Mouse (Mus musculus) hindbrain, embryonic 14.5 days (tissue): ENCODE data around the gene Ppp2r5e. TPM values are rescaled to one million over a fixed set of nuclear protein-coding genes. Genes with fewer than 3 reads are reported as not detected.

Experiments used
- ATAC-seq: fragments of 200-750 bp; cut with Nextera tagmentation; 2 replicates; pipeline ENCODE4 v1.8.0; 2017; ENCODE audit warnings: moderate number of reproducible peaks, mild to moderate bottlenecking, moderate TSS enrichment, moderate library complexity; ENCODE audit not compliant: low FRiP score
- DNase-seq: peaks from one replicate; pipeline ENCODE4 v3.0.0-alpha.2; 2015; ENCODE audit warnings: low spot score
- H3K27ac ChIP-seq: fragments of 300-500 bp; sonication (generic); 2 replicates; pipeline ENCODE4 v1.5.1; 2014; ENCODE audit warnings: mild to moderate bottlenecking, moderate library complexity
- H3K27me3 ChIP-seq: fragments of 300-500 bp; sonication (generic); 2 replicates; pipeline ENCODE4 v1.6.1; 2014; ENCODE audit warnings: mild to moderate bottlenecking, low read length, mixed read lengths; ENCODE audit not compliant: control insufficient read depth, insufficient read depth
- H3K36me3 ChIP-seq: fragments of 300-500 bp; sonication (generic); replicated peaks from 2 replicates; pipeline ENCODE4 v1.6.1; 2014; ENCODE audit not compliant: control insufficient read depth, insufficient read depth
- H3K4me1 ChIP-seq: fragments of 300-500 bp; sonication (generic); replicated peaks from 2 replicates; pipeline ENCODE4 v1.6.1; 2014; ENCODE audit warnings: antibody characterized with exemption, low read length, mixed read lengths; ENCODE audit not compliant: control insufficient read depth, insufficient read depth
- H3K4me2 ChIP-seq: fragments of 300-500 bp; sonication (generic); replicated peaks from 2 replicates; pipeline ENCODE4 v1.6.1; 2014; ENCODE audit warnings: mild to moderate bottlenecking, moderate library complexity
- H3K4me3 ChIP-seq: fragments of 300-500 bp; sonication (generic); replicated peaks from 2 replicates; pipeline ENCODE4 v1.5.1; 2014; ENCODE audit warnings: mild to moderate bottlenecking, low read length
- H3K9ac ChIP-seq: fragments of 300-500 bp; sonication (generic); 2 replicates; pipeline ENCODE4 v1.6.1; 2014
- H3K9me3 ChIP-seq: fragments of 300-500 bp; sonication (generic); 2 replicates; pipeline ENCODE4 v1.6.1; 2016; ENCODE audit warnings: low read length; ENCODE audit not compliant: control insufficient read depth
- WGBS: fragments of 180-500 bp; shearing (Covaris S2); extraction: QIAGEN DNeasy Blood & Tissue Kit; methylation state at CpG from one replicate; pipeline ENCODE4 v1.1.7; 2014; 5-methylcytosine and 5-hydroxymethylcytosine counted together
- polyA plus RNA-seq: library from polyadenylated mRNA; unstranded; fragments of >200 nt; fragmentation: Nextera tagmentation; extraction: Ambion mirVana; gene quantifications from 2 replicates; pipeline ENCODE4 v1.2.1, GENCODE M21; 2014

Ppp2r5e gene
- polyA plus RNA-seq, 1 experiment from 2014 or later = 27.1 TPM

GRCm38 (mm10) chr12:75562996-75563618 is 32.9 kb downstream of the Ppp2r5e start:
- ATAC-seq (no peak), DNase-seq (no peak)
- Histone ChIP-seq H3K4me2 (no peak overlapping the region), H3K9me3 (no peaks in the 10 kb centered on the region), H3K36me3 (0 out of 2 replicates have a peak, but pooled peaks cover 5% of the 10 kb centered on the region), H3K4me3 (no peak overlapping the region), H3K27ac (no peak overlapping the region), H3K27me3 (no peaks in the 10 kb centered on the region), H3K9ac (no peak overlapping the region), H3K4me1 (0 out of 2 replicates have a peak, but pooled peaks cover 9% of the 10 kb centered on the region)
- WGBS = 96% methylated on average over 1 of the region's 1 CpGs

DNA sequence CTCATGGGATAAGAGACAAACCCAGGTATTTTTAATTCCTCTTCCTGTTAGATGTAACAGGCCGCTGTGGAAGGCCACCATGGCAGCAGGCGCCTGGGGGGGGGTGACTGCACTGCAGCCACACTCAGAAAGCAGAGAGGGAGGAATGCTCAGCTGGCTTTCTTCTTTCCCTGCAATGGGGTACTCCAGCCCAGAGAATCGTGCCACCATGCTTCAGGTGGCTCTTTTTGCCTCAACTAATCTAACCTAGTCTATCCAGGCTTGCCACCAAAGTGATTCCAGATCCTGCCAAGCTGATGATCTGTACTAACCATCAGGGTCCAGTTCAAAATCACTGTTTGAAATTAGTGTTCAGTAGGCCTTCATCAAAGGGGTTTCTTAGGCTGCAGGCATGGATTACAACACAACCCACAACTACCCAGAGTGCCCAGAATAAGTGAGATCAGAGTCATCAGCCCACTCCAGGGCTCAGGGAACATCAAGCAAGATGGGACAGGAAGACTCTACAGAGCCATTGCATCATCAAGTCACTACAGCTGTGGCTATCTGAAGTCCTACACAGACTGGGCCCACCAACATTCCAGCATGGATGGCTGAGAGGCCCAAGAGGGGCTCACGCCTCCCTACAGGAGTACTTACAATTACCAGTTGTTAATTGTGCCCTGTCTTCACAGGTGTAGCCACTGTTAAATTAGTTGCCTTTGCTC is 35.2 kb downstream of the Ppp2r5e start:
- Histone ChIP-seq H3K4me2 (no peak overlapping the region), H3K27me3 (no peaks in the 10 kb centered on the region), H3K4me3 (no peak overlapping the region), H3K9ac (no peak overlapping the region), H3K36me3 (0 out of 2 replicates have a peak, but pooled peaks cover 5% of the 10 kb centered on the region), H3K9me3 (no peaks in the 10 kb centered on the region), H3K4me1 (peaks cover 14% of the 10 kb centered on the region), H3K27ac (no peak overlapping the region)
- 89% methylated on average over 4 of the region's 4 CpGs for WGBS
- ATAC-seq = no peak
- no peak for DNase-seq

DNA sequence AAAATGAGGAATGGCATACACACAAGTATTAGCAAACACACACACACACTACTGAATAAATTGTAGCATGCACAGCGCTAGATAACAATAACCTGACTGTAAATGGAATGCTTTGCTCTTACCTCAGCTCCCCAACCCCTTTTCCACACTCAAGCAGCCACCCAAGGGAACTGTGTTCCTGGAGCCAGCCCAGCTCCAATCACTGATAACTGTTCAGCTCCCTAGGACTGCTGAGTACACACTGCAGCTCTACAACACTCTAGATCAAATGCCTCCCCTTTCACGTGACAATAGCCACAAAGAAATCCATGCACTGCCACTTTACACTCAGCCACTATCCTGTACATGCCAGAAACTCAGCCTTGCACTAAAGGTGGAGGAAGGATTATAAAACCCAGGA is 36.8 kb downstream of the Ppp2r5e start:
- Histone ChIP-seq H3K36me3 (no peaks in the 10 kb centered on the region), H3K27ac (no peak overlapping the region), H3K4me2 (no peak overlapping the region), H3K9me3 (no peaks in the 10 kb centered on the region), H3K4me1 (peaks cover 18% of the 10 kb centered on the region), H3K4me3 (no peak overlapping the region), H3K27me3 (no peaks in the 10 kb centered on the region), H3K9ac (no peak overlapping the region)
- ATAC-seq = no peak
- 67% methylated on average over 2 of the region's 2 CpGs for WGBS
- no peak for DNase-seq

DNA sequence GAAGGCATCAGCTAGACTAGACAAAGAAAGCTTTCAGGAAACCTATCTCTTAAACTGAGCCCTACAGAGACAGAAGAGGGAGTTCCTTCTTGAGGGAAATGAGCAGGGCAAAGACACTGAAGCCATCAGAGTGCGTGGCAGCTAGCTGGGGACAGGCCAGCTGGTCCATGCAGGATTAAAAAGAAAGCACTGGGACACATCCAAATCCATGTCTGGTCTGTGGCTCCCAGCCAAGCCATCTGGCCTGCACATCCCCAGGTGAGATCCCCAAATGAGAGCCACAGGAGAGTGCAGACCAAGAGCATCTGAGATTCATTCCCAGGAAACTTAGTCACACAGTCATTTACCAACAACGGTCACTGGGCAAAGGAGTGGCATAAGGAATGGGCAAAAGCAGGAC is 38.2 kb downstream of the Ppp2r5e start:
- H3K4me2 ChIP-seq = no peak overlapping the region
- 55% methylated on average over 2 of the region's 2 CpGs for WGBS
- H3K4me3 ChIP-seq = no peak overlapping the region
- peak overlapping the region; percentile 23; the same call in 1 of the 2 replicates for H3K27ac ChIP-seq
- no peaks in the 10 kb centered on the region for H3K36me3 ChIP-seq
- H3K27me3 ChIP-seq = no peaks in the 10 kb centered on the region
- H3K9ac ChIP-seq = no peak overlapping the region
- H3K9me3 ChIP-seq = no peaks in the 10 kb centered on the region
- DNase-seq (no peak), ATAC-seq (peak; percentile 66; the same call in 1 of the 2 replicates)
- H3K4me1 ChIP-seq = peaks cover 18% of the 10 kb centered on the region

DNA sequence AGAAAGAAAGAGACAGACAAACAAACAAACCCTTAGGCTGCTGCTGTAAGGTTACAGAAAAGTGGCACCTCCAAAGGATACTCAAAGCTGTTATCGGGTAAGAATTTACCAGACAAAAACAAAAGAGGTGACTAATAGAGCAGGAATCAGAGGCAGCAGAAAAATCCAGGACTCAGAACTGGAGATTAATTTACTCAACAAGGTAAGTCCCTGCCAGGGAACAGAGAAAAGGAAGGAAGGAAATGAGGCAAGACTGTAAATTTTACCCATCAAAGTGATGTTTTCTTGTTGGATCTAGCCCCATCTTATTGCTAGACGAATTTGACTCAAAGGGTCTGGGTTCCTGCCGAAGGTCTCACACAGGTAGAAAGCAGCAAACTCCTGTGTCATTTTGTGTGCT is 41.0 kb downstream of the Ppp2r5e start:
- no peaks in the 10 kb centered on the region for H3K36me3 ChIP-seq
- no peak overlapping the region for H3K9ac ChIP-seq
- no peak for ATAC-seq
- H3K4me3 ChIP-seq = no peak overlapping the region
- no peaks in the 10 kb centered on the region for H3K27me3 ChIP-seq
- no peak overlapping the region for H3K27ac ChIP-seq
- H3K4me2 ChIP-seq = no peak overlapping the region
- whole genome bisulfite sequencing = 79% methylated on average over 3 of the region's 3 CpGs
- DNase-seq = no peak
- peaks cover 17% of the 10 kb centered on the region for H3K4me1 ChIP-seq
- H3K9me3 ChIP-seq = no peaks in the 10 kb centered on the region

GRCm38 (mm10) chr12:75552296-75552695 is 43.7 kb downstream of the Ppp2r5e start:
- no peak overlapping the region for H3K27ac ChIP-seq
- H3K36me3 ChIP-seq = no peaks in the 10 kb centered on the region
- no peak overlapping the region for H3K4me2 ChIP-seq
- DNase-seq (no peak), ATAC-seq (no peak)
- WGBS = 85% methylated on average over 3 of the region's 3 CpGs
- H3K27me3 ChIP-seq = no peaks in the 10 kb centered on the region
- no peaks in the 10 kb centered on the region for H3K9me3 ChIP-seq
- no peak overlapping the region for H3K4me3 ChIP-seq
- H3K9ac ChIP-seq = no peak overlapping the region
- H3K4me1 ChIP-seq = peaks cover 6% of the 10 kb centered on the region

- Histone ChIP-seq H3K4me1 (peaks cover 6% of the 10 kb centered on the region; the same call in 1 of the 2 replicates), H3K4me2 (no peak overlapping the region), H3K27ac (no peak overlapping the region), H3K36me3 (no peaks in the 10 kb centered on the region), H3K27me3 (no peaks in the 10 kb centered on the region), H3K9me3 (no peaks in the 10 kb centered on the region), H3K9ac (no peak overlapping the region), H3K4me3 (no peak overlapping the region)
- ATAC-seq (no peak), DNase-seq (no peak)
- 93% methylated on average over 5 of the region's 5 CpGs for WGBS
These were observed 44.4 kb downstream of the Ppp2r5e start for GRCm38 (mm10) chr12:75551671-75552070.

DNA sequence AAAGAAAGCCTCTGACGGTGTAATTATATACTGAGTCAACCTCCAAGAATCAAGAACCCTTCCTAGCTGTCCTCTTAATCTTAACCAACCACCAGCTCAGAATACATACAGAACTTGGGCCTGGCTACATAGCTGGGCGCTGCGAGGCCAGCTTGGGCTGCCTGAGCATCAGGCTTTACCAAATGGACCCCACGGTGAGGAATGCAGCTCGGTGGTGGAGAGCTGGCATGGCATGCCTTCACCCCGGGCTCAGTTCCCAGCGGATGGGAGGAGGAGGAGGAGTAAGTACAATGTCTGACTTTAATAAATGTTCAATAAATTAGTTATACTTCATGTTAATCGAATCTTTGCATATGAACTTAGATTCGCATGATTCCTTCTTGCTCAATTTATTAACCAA is 47.0 kb downstream of the Ppp2r5e start:
- H3K4me1 ChIP-seq = no peaks in the 10 kb centered on the region
- DNase-seq (no peak), ATAC-seq (no peak)
- H3K4me3 ChIP-seq = no peak overlapping the region
- WGBS = 73% methylated on average over 9 of the region's 9 CpGs
- H3K27ac ChIP-seq = no peak overlapping the region
- H3K4me2 ChIP-seq = no peak overlapping the region
- no peaks in the 10 kb centered on the region for H3K27me3 ChIP-seq
- no peaks in the 10 kb centered on the region for H3K9me3 ChIP-seq
- H3K9ac ChIP-seq = no peak overlapping the region
- H3K36me3 ChIP-seq = no peaks in the 10 kb centered on the region

GRCm38 (mm10) chr12:75547174-75547573 is 48.9 kb downstream of the Ppp2r5e start:
- DNase-seq (no peak), ATAC-seq (no peak)
- WGBS = 86% methylated on average over 3 of the region's 3 CpGs
- Histone ChIP-seq H3K9me3 (no peaks in the 10 kb centered on the region), H3K4me3 (no peak overlapping the region), H3K27ac (no peak overlapping the region), H3K36me3 (no peaks in the 10 kb centered on the region), H3K4me2 (no peak overlapping the region), H3K4me1 (no peaks in the 10 kb centered on the region), H3K27me3 (no peaks in the 10 kb centered on the region), H3K9ac (no peak overlapping the region)
